Mouse (Mus musculus) ES-Bruce4 (cell line): ENCODE data around the gene Cpox. TPM values are rescaled to one million over a fixed set of nuclear protein-coding genes. Genes with fewer than 3 reads are reported as not detected.

ENCODE experiments used
- H3K27ac ChIP-seq: 2 replicates; pipeline ENCODE4 v1.5.1; 2012; ENCODE audit warnings: low read length, inconsistent platforms; ENCODE audit not compliant: insufficient read depth
- H3K27me3 ChIP-seq: 2 replicates; pipeline ENCODE4 v1.6.1; 2012; ENCODE audit warnings: mild to moderate bottlenecking, low read length, inconsistent platforms; ENCODE audit not compliant: control insufficient read depth, poor library complexity, insufficient read depth, severe bottlenecking
- H3K36me3 ChIP-seq: 2 replicates; pipeline ENCODE4 v1.6.1; 2012; ENCODE audit warnings: inconsistent platforms, mild to moderate bottlenecking, low read length, moderate library complexity; ENCODE audit not compliant: control insufficient read depth, poor library complexity, insufficient read depth, severe bottlenecking
- H3K4me1 ChIP-seq: one replicate; pipeline ENCODE4 v1.8.1; 2011; ENCODE audit warnings: low read length; ENCODE audit not compliant: control insufficient read depth, insufficient read depth
- H3K4me3 ChIP-seq: 2 replicates; pipeline ENCODE4 v1.5.1; 2011; ENCODE audit warnings: low read depth, mild to moderate bottlenecking, low read length
- H3K9ac ChIP-seq: 2 replicates; pipeline ENCODE4 v1.6.1; 2012; ENCODE audit warnings: low read depth, mild to moderate bottlenecking, inconsistent platforms; ENCODE audit not compliant: poor library complexity, severe bottlenecking
- H3K9me3 ChIP-seq: replicated peaks from 2 replicates; pipeline ENCODE4 v1.6.1; 2012; ENCODE audit warnings: mild to moderate bottlenecking, low read length, inconsistent platforms; ENCODE audit not compliant: control insufficient read depth, poor library complexity, insufficient read depth, severe bottlenecking
- CTCF ChIP-seq: IDR thresholded peaks from one replicate; pipeline ENCODE4 v1.8.1; 2011; ENCODE audit warnings: low read depth, low read length
- EP300 ChIP-seq: IDR thresholded peaks from 2 replicates; pipeline ENCODE4 v1.6.1; 2011; ENCODE audit warnings: low read depth, low read length; ENCODE audit not compliant: insufficient read depth
- POLR2A ChIP-seq: IDR thresholded peaks from one replicate; pipeline ENCODE4 v1.8.1; 2011; ENCODE audit warnings: low read length; ENCODE audit not compliant: insufficient read depth
- polyA plus RNA-seq: library from polyadenylated mRNA; stranded (reverse); fragments of >200 nt; gene quantifications from 2 replicates; pipeline ENCODE4 v1.2.4, GENCODE M21; 2011; ENCODE audit warnings: low read depth; ENCODE audit not compliant: missing spikeins, insufficient read depth, insufficient read length

Cpox gene
- polyA plus RNA-seq, 1 experiment = 35.2 TPM

GRCm38 (mm10) chr16:58628968-58629367 is 41.1 kb upstream of the Cpox start:
- no peaks in the 10 kb centered on the region for H3K27me3 ChIP-seq
- H3K9me3 ChIP-seq = no peaks in the 10 kb centered on the region
- H3K36me3 ChIP-seq = no peaks in the 10 kb centered on the region
- no peak overlapping the region for H3K27ac ChIP-seq
- no peak overlapping the region for H3K4me3 ChIP-seq
- H3K4me1 ChIP-seq = no peaks in the 10 kb centered on the region
- no peak overlapping the region for H3K9ac ChIP-seq
- TF ChIP-seq POLR2A (no peak), CTCF (no peak), EP300 (no peak)

GRCm38 (mm10) chr16:58629736-58630135 is 40.4 kb upstream of the Cpox start:
- TF ChIP-seq EP300 (no peak), POLR2A (no peak), CTCF (no peak)
- no peaks in the 10 kb centered on the region for H3K36me3 ChIP-seq
- H3K9me3 ChIP-seq = no peaks in the 10 kb centered on the region
- no peak overlapping the region for H3K9ac ChIP-seq
- no peaks in the 10 kb centered on the region for H3K4me1 ChIP-seq
- no peak overlapping the region for H3K27ac ChIP-seq
- H3K4me3 ChIP-seq = no peak overlapping the region
- no peaks in the 10 kb centered on the region for H3K27me3 ChIP-seq

- no peak for TF ChIP-seq POLR2A
- no peak for TF ChIP-seq EP300
- no peak for TF ChIP-seq CTCF
- no peak overlapping the region for H3K27ac ChIP-seq
- H3K4me3 ChIP-seq = no peak overlapping the region
- no peaks in the 10 kb centered on the region for H3K4me1 ChIP-seq
- no peak overlapping the region for H3K9ac ChIP-seq
- no peaks in the 10 kb centered on the region for H3K9me3 ChIP-seq
- no peaks in the 10 kb centered on the region for H3K36me3 ChIP-seq
- H3K27me3 ChIP-seq = no peaks in the 10 kb centered on the region
These were observed 34.2 kb upstream of the Cpox start for GRCm38 (mm10) chr16:58635866-58636265.

- Histone ChIP-seq H3K36me3 (no peaks in the 10 kb centered on the region), H3K27ac (no peak overlapping the region), H3K4me1 (no peaks in the 10 kb centered on the region), H3K9ac (no peak overlapping the region), H3K27me3 (no peaks in the 10 kb centered on the region), H3K9me3 (no peaks in the 10 kb centered on the region), H3K4me3 (no peak overlapping the region)
- TF ChIP-seq EP300 = no peak
- no peak for TF ChIP-seq CTCF
- TF ChIP-seq POLR2A = no peak
These were observed 32.6 kb upstream of the Cpox start for GRCm38 (mm10) chr16:58637448-58637847.

- no peaks in the 10 kb centered on the region for H3K36me3 ChIP-seq
- H3K9ac ChIP-seq = no peak overlapping the region
- H3K4me3 ChIP-seq = no peak overlapping the region
- H3K27ac ChIP-seq = no peak overlapping the region
- H3K27me3 ChIP-seq = no peaks in the 10 kb centered on the region
- H3K9me3 ChIP-seq = no peaks in the 10 kb centered on the region
- H3K4me1 ChIP-seq = no peaks in the 10 kb centered on the region
- TF ChIP-seq CTCF (no peak), POLR2A (no peak), EP300 (no peak)
These were observed 32.1 kb upstream of the Cpox start for GRCm38 (mm10) chr16:58638016-58638415.

- no peak within 1 kb of the TSS for H3K27ac ChIP-seq
- no peaks in the 10 kb centered on the region for H3K9me3 ChIP-seq
- no peaks in the 10 kb centered on the region for H3K4me1 ChIP-seq
- H3K4me3 ChIP-seq = no peak within 1 kb of the TSS
- no peaks in the 10 kb centered on the region for H3K27me3 ChIP-seq
- no peaks in the 10 kb centered on the region for H3K36me3 ChIP-seq
- no peak within 1 kb of the TSS for H3K9ac ChIP-seq
- no peak for TF ChIP-seq POLR2A
- TF ChIP-seq CTCF = no peak
- no peak for TF ChIP-seq EP300
These were observed 31.4 kb upstream of the Cpox start, which contains the start of gene E330017A01Rik for GRCm38 (mm10) chr16:58638689-58639175. Gene E330017A01Rik, minus strand, starts transcription at chr16:58638739.
